Comparison of ENCODE assay signal across 17 mouse cellular contexts in genomic region chr11:104445044-104445443, GRCm38 (mm10).
"Had no signal": no experiment of that assay in that cellular context is flagged by ENCODE, and none has a peak within 500 bp of the region (broad histone marks: within the 10 kb centered on the region; RNA-seq: fewer than 3 reads in every experiment).

No protein-coding gene starts in this region.

- H3K9me3 ChIP-seq: midbrain, embryonic 13.5 days; neural tube, embryonic 13.5 days; neural tube, embryonic 15.5 days had no signal

- DNase-seq: lung, postnatal 10 days; lung, postnatal 4 days; retina, postnatal 1 day; right cerebral cortex, adult 18-20 months; right cerebral cortex, postnatal 25 days; right cerebral cortex, postnatal 4 days; spleen, adult 18-20 months; thymus, adult 18-20 months; thymus, postnatal 14 days; thymus, postnatal 36 days had no signal

- H3K27me3 ChIP-seq: midbrain, embryonic 13.5 days; neural tube, embryonic 13.5 days; neural tube, embryonic 15.5 days had no signal

- H3K36me3 ChIP-seq: neural tube, embryonic 15.5 days had no signal

- H3K4me2 ChIP-seq: lung, embryonic 14.5 days; midbrain, embryonic 13.5 days; neural tube, embryonic 13.5 days; neural tube, embryonic 15.5 days had no signal

- H3K27ac ChIP-seq: midbrain, embryonic 10.5 days; midbrain, embryonic 13.5 days; neural tube, embryonic 13.5 days; neural tube, embryonic 15.5 days had no signal

- ATAC-seq: midbrain, embryonic 13.5 days; midbrain, embryonic 16.5 days had no signal

- H3K4me3 ChIP-seq: midbrain, embryonic 10.5 days; midbrain, embryonic 13.5 days; myocyte; neural tube, embryonic 13.5 days; neural tube, embryonic 15.5 days had no signal

- H3K9ac ChIP-seq: lung, embryonic 14.5 days; midbrain, embryonic 13.5 days; neural tube, embryonic 13.5 days; neural tube, embryonic 15.5 days had no signal
